Mouse (Mus musculus): ENCODE results near the gene Ccdc85c. TPM values are rescaled to one million over a fixed set of nuclear protein-coding genes. Genes with fewer than 3 reads are reported as not detected.

The Ccdc85c gene
- polyA plus RNA-seq, 1 experiment from 2014 or later = 7.0 TPM

- H3K27ac ChIP-seq (replicated peaks) = peak overlapping the region; percentile 78
- no peaks in the 10 kb centered on the region for H3K36me3 ChIP-seq (ENCODE audit: control insufficient read depth, insufficient read depth, low read length)
- ATAC-seq (ENCODE audit: low FRiP score, low TSS enrichment) (no peak), DNase-seq (ENCODE audit: low spot score) (no peak)
- no peak for TF ChIP-seq CTCF (IDR thresholded peaks at IDR 0.05; ENCODE audit: low read depth)
- no peak for TF ChIP-seq EP300 (optimal IDR thresholded peaks at IDR 0.05)
- no peaks in the 10 kb centered on the region for H3K9me3 ChIP-seq (ENCODE audit: control insufficient read depth, low read length)
- peak overlapping the region; percentile 81 for H3K4me2 ChIP-seq (replicated peaks; ENCODE audit: low read depth)
- peaks cover 16% of the 10 kb centered on the region for H3K4me1 ChIP-seq (replicated peaks; ENCODE audit: control insufficient read depth, insufficient read depth)
- 1% methylated on average over 28 of the region's 35 CpGs for whole genome bisulfite sequencing
- H3K27me3 ChIP-seq (ENCODE audit: control insufficient read depth, insufficient read depth, low read length) = no peaks in the 10 kb centered on the region
- peak overlapping the region; percentile 70 for H3K9ac ChIP-seq (ENCODE audit: low read length)
- peak overlapping the region; percentile 66 for H3K4me3 ChIP-seq (ENCODE audit: low read depth, low read length)
Observed at GRCm38 (mm10) chr12:108274313-108274595, 971 bp downstream of the Ccdc85c start.

DNA sequence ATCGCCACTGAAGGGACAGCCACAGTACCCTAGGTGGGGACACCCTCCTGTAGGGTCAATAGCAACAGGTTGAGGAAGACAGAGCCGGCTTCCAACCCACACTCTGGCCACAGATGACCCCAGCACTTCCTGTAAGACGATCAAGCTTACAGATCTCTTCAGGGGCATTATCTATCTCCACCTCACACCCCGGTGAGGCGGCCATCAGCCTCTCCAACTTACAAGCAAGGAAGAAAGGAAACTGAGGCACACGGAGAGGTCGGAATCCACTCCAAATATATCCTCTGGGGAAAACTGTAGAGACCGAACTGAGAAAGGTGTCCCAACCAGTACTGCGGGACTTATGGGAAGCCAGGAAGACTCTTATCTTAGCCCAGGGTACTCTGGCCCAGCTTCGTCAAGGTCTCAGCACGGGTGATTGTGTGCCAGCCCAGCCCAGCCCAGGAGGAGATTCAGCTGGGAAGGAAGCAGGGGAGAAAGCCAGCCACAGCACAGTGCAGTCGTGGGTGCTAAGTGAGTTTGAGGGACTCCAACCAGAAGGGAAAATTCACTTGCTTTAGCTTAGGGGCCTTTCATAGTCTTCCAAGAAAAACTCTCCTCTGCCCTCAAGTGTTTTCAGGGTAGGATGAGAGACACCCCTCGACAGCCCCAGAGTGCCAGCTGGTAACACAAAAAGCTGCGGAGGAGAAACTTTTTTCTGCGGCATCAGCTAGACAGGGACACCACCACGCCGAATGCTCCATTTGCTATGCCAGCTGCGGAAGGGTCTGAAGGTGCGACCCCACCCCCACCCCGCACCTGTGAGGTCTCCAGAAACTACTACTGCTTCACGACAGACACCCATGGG lies 1.5 kb downstream of the Ccdc85c start:
- peak; percentile 52 for DNase-seq (ENCODE audit: low spot score)
- Histone ChIP-seq H3K27ac (replicated peaks) (peak overlapping the region; percentile 78), H3K9me3 (ENCODE audit: control insufficient read depth, low read length) (no peaks in the 10 kb centered on the region), H3K9ac (ENCODE audit: low read length) (peak overlapping the region; percentile 70), H3K36me3 (ENCODE audit: control insufficient read depth, insufficient read depth, low read length) (no peaks in the 10 kb centered on the region), H3K4me1 (replicated peaks; ENCODE audit: control insufficient read depth, insufficient read depth) (peaks cover 16% of the 10 kb centered on the region), H3K4me3 (ENCODE audit: low read depth, low read length) (peak overlapping the region; percentile 66), H3K27me3 (ENCODE audit: control insufficient read depth, insufficient read depth, low read length) (no peaks in the 10 kb centered on the region), H3K4me2 (replicated peaks; ENCODE audit: low read depth) (peak overlapping the region; percentile 81)
- ATAC-seq (ENCODE audit: low FRiP score, low TSS enrichment) = no peak
- WGBS = 17% methylated on average over 21 of the region's 21 CpGs
- no peak for TF ChIP-seq CTCF (IDR thresholded peaks at IDR 0.05; ENCODE audit: low read depth)
- TF ChIP-seq EP300 (optimal IDR thresholded peaks at IDR 0.05) = no peak

- TF ChIP-seq EP300 (optimal IDR thresholded peaks at IDR 0.05) (no peak), CTCF (IDR thresholded peaks at IDR 0.05; ENCODE audit: low read depth) (no peak)
- Histone ChIP-seq H3K4me2 (replicated peaks; ENCODE audit: low read depth) (peak overlapping the region; percentile 81), H3K27me3 (ENCODE audit: control insufficient read depth, insufficient read depth, low read length) (no peaks in the 10 kb centered on the region), H3K36me3 (ENCODE audit: control insufficient read depth, insufficient read depth, low read length) (no peaks in the 10 kb centered on the region), H3K9me3 (ENCODE audit: control insufficient read depth, low read length) (no peaks in the 10 kb centered on the region), H3K9ac (ENCODE audit: low read length) (0 out of 2 replicates have a peak overlapping the region, but pooled peaks have one; percentile 8), H3K27ac (replicated peaks) (no peak overlapping the region), H3K4me1 (replicated peaks; ENCODE audit: control insufficient read depth, insufficient read depth) (peaks cover 10% of the 10 kb centered on the region), H3K4me3 (ENCODE audit: low read depth, low read length) (no peak overlapping the region)
- ATAC-seq (ENCODE audit: low FRiP score, low TSS enrichment) (no peak), DNase-seq (ENCODE audit: low spot score) (no peak)
- 51% methylated on average over 7 of the region's 7 CpGs for WGBS
Observed at GRCm38 (mm10) chr12:108272143-108272635, 3.0 kb downstream of the Ccdc85c start.

- Histone ChIP-seq H3K27me3 (ENCODE audit: control insufficient read depth, insufficient read depth, low read length) (no peaks in the 10 kb centered on the region), H3K4me2 (replicated peaks; ENCODE audit: low read depth) (peak overlapping the region; percentile 81), H3K36me3 (ENCODE audit: control insufficient read depth, insufficient read depth, low read length) (no peaks in the 10 kb centered on the region), H3K9me3 (ENCODE audit: control insufficient read depth, low read length) (no peaks in the 10 kb centered on the region), H3K4me3 (ENCODE audit: low read depth, low read length) (no peak overlapping the region), H3K27ac (replicated peaks) (no peak overlapping the region), H3K4me1 (replicated peaks; ENCODE audit: control insufficient read depth, insufficient read depth) (peaks cover 7% of the 10 kb centered on the region), H3K9ac (ENCODE audit: low read length) (0 out of 2 replicates have a peak overlapping the region, but pooled peaks have one; percentile 8)
- ATAC-seq (ENCODE audit: low FRiP score, low TSS enrichment) = no peak
- no peak for DNase-seq (ENCODE audit: low spot score)
- TF ChIP-seq CTCF (IDR thresholded peaks at IDR 0.05; ENCODE audit: low read depth) (no peak), EP300 (optimal IDR thresholded peaks at IDR 0.05) (no peak)
- WGBS = 80% methylated on average over 16 of the region's 16 CpGs
Observed at GRCm38 (mm10) chr12:108271351-108272142, 3.7 kb downstream of the Ccdc85c start.

DNA sequence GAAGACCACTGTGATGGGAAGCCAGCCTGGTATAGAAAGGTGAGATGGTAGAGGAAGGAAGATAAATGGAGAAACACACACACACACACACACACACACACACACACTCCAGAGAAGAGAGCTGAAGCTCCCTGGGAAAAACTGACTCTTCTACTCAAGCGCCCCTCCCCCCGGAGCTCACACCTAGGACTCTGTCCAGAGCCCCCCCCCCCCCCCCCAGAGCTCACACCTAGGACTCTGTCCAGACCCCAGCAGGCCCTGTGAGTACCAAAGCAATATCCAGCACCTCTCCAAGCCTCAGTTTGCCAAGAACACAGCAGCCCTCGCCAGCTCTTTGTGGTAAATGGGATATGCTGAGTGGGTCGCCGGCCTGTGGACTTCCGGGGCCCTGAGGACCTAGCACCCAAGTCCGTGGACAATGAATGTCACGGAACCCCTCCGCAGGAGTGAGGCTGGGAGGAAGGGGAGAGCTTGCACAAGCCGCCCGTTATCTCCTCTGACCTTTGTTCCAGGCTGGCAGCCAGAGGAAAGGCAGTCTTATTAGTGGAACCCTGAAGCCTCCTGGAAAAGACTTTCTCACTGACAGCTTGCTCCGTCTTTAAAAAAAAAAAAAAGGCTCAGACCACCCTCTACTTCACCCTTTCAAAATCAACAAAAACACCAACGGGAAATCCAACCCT lies 4.8 kb downstream of the Ccdc85c start:
- H3K27me3 ChIP-seq (ENCODE audit: control insufficient read depth, insufficient read depth, low read length) = no peaks in the 10 kb centered on the region
- no peak overlapping the region for H3K4me3 ChIP-seq (ENCODE audit: low read depth, low read length)
- no peaks in the 10 kb centered on the region for H3K9me3 ChIP-seq (ENCODE audit: control insufficient read depth, low read length)
- 55% methylated on average over 13 of the region's 13 CpGs for WGBS
- ATAC-seq (ENCODE audit: low FRiP score, low TSS enrichment) = no peak
- no peaks in the 10 kb centered on the region for H3K36me3 ChIP-seq (ENCODE audit: control insufficient read depth, insufficient read depth, low read length)
- H3K27ac ChIP-seq (replicated peaks) = no peak overlapping the region
- no peak overlapping the region for H3K9ac ChIP-seq (ENCODE audit: low read length)
- TF ChIP-seq CTCF (IDR thresholded peaks at IDR 0.05; ENCODE audit: low read depth) (no peak), EP300 (optimal IDR thresholded peaks at IDR 0.05) (no peak)
- DNase-seq (ENCODE audit: low spot score) = peak; percentile 65
- peaks cover 8% of the 10 kb centered on the region for H3K4me1 ChIP-seq (replicated peaks; ENCODE audit: control insufficient read depth, insufficient read depth)
- peak overlapping the region; percentile 36 for H3K4me2 ChIP-seq (replicated peaks; ENCODE audit: low read depth)

All from stomach, postnatal 0 days (tissue).